Mouse (Mus musculus) hindbrain, embryonic 11.5 days (tissue): ENCODE data around the gene Taz. TPM values are rescaled to one million over a fixed set of nuclear protein-coding genes. Genes with fewer than 3 reads are reported as not detected.

Experiments used
- ATAC-seq: fragments of 200-750 bp; cut with Nextera tagmentation; 2 replicates; pipeline ENCODE4 v1.8.0; 2017; ENCODE audit warnings: mild to moderate bottlenecking, moderate TSS enrichment, moderate library complexity; ENCODE audit not compliant: low FRiP score
- DNase-seq: peaks from one replicate; pipeline ENCODE4 v3.0.0-alpha.2; 2015; ENCODE audit warnings: low spot score
- H3K27ac ChIP-seq: fragments of 300-500 bp; sonication (generic); 2 replicates; pipeline ENCODE4 v1.5.1; 2014; ENCODE audit warnings: mild to moderate bottlenecking, low read depth, low read length
- H3K27me3 ChIP-seq: fragments of 300-500 bp; sonication (generic); 2 replicates; pipeline ENCODE4 v1.6.1; 2014; ENCODE audit warnings: mild to moderate bottlenecking, low read length, moderate library complexity, mixed read lengths; ENCODE audit not compliant: control insufficient read depth, insufficient read depth
- H3K36me3 ChIP-seq: fragments of 300-500 bp; sonication (generic); 2 replicates; pipeline ENCODE4 v1.6.1; 2014; ENCODE audit warnings: mild to moderate bottlenecking, low read length, moderate library complexity, mixed read lengths; ENCODE audit not compliant: control insufficient read depth, insufficient read depth
- H3K4me1 ChIP-seq: fragments of 300-500 bp; sonication (generic); replicated peaks from 2 replicates; pipeline ENCODE4 v1.6.1; 2014; ENCODE audit warnings: low read length, mixed read lengths; ENCODE audit not compliant: control insufficient read depth, insufficient read depth
- H3K4me2 ChIP-seq: fragments of 300-500 bp; sonication (generic); replicated peaks from 2 replicates; pipeline ENCODE4 v1.6.1; 2014; ENCODE audit warnings: mild to moderate bottlenecking, low read depth, low read length
- H3K4me3 ChIP-seq: fragments of 300-500 bp; sonication (generic); 2 replicates; pipeline ENCODE4 v1.5.1; 2014; ENCODE audit warnings: low read depth, low read length
- H3K9ac ChIP-seq: fragments of 300-500 bp; sonication (generic); 2 replicates; pipeline ENCODE4 v1.6.1; 2014; ENCODE audit warnings: low read depth, low read length
- H3K9me3 ChIP-seq: fragments of 300-500 bp; sonication (generic); 2 replicates; pipeline ENCODE4 v1.6.1; 2016; ENCODE audit warnings: low read length; ENCODE audit not compliant: control insufficient read depth
- WGBS: fragments of 180-500 bp; shearing (Covaris S2); extraction: QIAGEN DNeasy Blood & Tissue Kit; methylation state at CpG from one replicate; pipeline ENCODE4 v1.1.7; 2014; 5-methylcytosine and 5-hydroxymethylcytosine counted together
- polyA plus RNA-seq: library from polyadenylated mRNA; unstranded; fragments of >200 nt; fragmentation: Nextera tagmentation; extraction: Ambion mirVana; gene quantifications from 2 replicates; pipeline ENCODE4 v1.2.1, GENCODE M21; 2014

Taz gene
- polyA plus RNA-seq, 1 experiment from 2014 or later, result 58.3 TPM

- Histone ChIP-seq H3K9me3 (no peaks in the 10 kb centered on the region), H3K27me3 (no peaks in the 10 kb centered on the region), H3K4me1 (peaks cover 3% of the 10 kb centered on the region; the same call in 1 of the 2 replicates), H3K27ac (no peak overlapping the region), H3K9ac (peak overlapping the region; percentile 64), H3K36me3 (no peaks in the 10 kb centered on the region), H3K4me2 (peak overlapping the region; percentile 59), H3K4me3 (peak overlapping the region; percentile 52)
- DNase-seq (no peak), ATAC-seq (peak; percentile 49)
- 17% methylated on average over 8 of the region's 10 CpGs for WGBS
Observed at GRCm38 (mm10) chrX:74329215-74329671, 47.5 kb downstream of the Taz start.

- Histone ChIP-seq H3K4me3 (peak overlapping the region; percentile 52), H3K4me1 (peaks cover 3% of the 10 kb centered on the region; the same call in 1 of the 2 replicates), H3K27me3 (no peaks in the 10 kb centered on the region), H3K9me3 (no peaks in the 10 kb centered on the region), H3K4me2 (peak overlapping the region; percentile 59), H3K9ac (peak overlapping the region; percentile 64), H3K27ac (0 out of 2 replicates have a peak overlapping the region, but pooled peaks have one; percentile 1), H3K36me3 (no peaks in the 10 kb centered on the region)
- WGBS, result 36% methylated on average over 2 of the region's 2 CpGs
- DNase-seq (peak; percentile 12), ATAC-seq (no peak; the same call in 1 of the 2 replicates)
Observed at GRCm38 (mm10) chrX:74330166-74330930, 48.6 kb downstream of the Taz start.

Other genes starting within 250 kb of the Taz start
- gene Opn1mw, start 154.4 kb upstream of the Taz start, polyA plus RNA-seq, result not detected in 2 replicates
- 14.4 and 15.8 TPM in 2 replicates for gene Mecp2, start 146.5 kb upstream of the Taz start, polyA plus RNA-seq
- gene Tex28, start 114.1 kb upstream of the Taz start, polyA plus RNA-seq, result not detected in 2 replicates
- gene Tktl1, start 104.7 kb upstream of the Taz start, polyA plus RNA-seq, result 0.20 TPM in 1 of 2 replicates, not detected in the other
- 181 and 196 TPM in 2 replicates for gene Flna, start 32.1 kb upstream of the Taz start, polyA plus RNA-seq
- gene Emd, start 27.2 kb upstream of the Taz start, polyA plus RNA-seq, result 22.6 and 27.4 TPM in 2 replicates
- gene Rpl10, start 11.1 kb upstream of the Taz start, polyA plus RNA-seq, result 724 and 770 TPM in 2 replicates
- gene Dnase1l1, start 425 bp downstream of the Taz start, polyA plus RNA-seq, result 4.5 TPM in 2 replicates
- gene Atp6ap1, start 15.2 kb downstream of the Taz start, polyA plus RNA-seq, result 91.7 and 121 TPM in 2 replicates
- 490 and 535 TPM in 2 replicates for gene Gdi1, start 23.1 kb downstream of the Taz start, polyA plus RNA-seq
- gene Fam50a, start 31.1 kb downstream of the Taz start, polyA plus RNA-seq, result 60.6 and 67.3 TPM in 2 replicates
- 19.2 and 22.3 TPM in 2 replicates for gene Plxna3, start 47.2 kb downstream of the Taz start, polyA plus RNA-seq
- 103 and 105 TPM in 2 replicates for gene Lage3, start 71.7 kb downstream of the Taz start, polyA plus RNA-seq
- 68.6 and 69.9 TPM in 2 replicates for gene Ubl4a, start 91.3 kb downstream of the Taz start, polyA plus RNA-seq
- 7.4 and 7.7 TPM in 2 replicates for gene Slc10a3, start 91.4 kb downstream of the Taz start, polyA plus RNA-seq
- gene Fam3a, start 111.4 kb downstream of the Taz start, polyA plus RNA-seq, result 26.9 and 29.0 TPM in 2 replicates
- 21.7 and 25.4 TPM in 2 replicates for gene Ikbkg, start 111.4 kb downstream of the Taz start, polyA plus RNA-seq
- 54.9 and 56.5 TPM in 2 replicates for gene G6pdx, start 147.3 kb downstream of the Taz start, polyA plus RNA-seq
- gene Gm6880, start 199.5 kb downstream of the Taz start, polyA plus RNA-seq, result not detected in 2 replicates